Mouse (Mus musculus) neural tube, embryonic 12.5 days (tissue): ENCODE data around the gene Tfdp2. TPM values are rescaled to one million over a fixed set of nuclear protein-coding genes. Genes with fewer than 3 reads are reported as not detected.

Source experiments
- ATAC-seq: fragments of 200-750 bp; cut with Nextera tagmentation; 2 replicates; pipeline ENCODE4 v1.8.0; 2017; ENCODE audit warnings: low read depth, mild to moderate bottlenecking, moderate TSS enrichment, moderate library complexity; ENCODE audit not compliant: low FRiP score
- H3K27ac ChIP-seq: fragments of 300-500 bp; sonication (generic); 2 replicates; pipeline ENCODE4 v1.5.1; 2016
- H3K27me3 ChIP-seq: fragments of 300-500 bp; sonication (generic); replicated peaks from 2 replicates; pipeline ENCODE4 v1.6.1; 2016; ENCODE audit warnings: mild to moderate bottlenecking
- H3K36me3 ChIP-seq: fragments of 300-500 bp; sonication (generic); 2 replicates; pipeline ENCODE4 v1.6.1; 2016; ENCODE audit warnings: mild to moderate bottlenecking
- H3K4me1 ChIP-seq: fragments of 300-500 bp; sonication (generic); 2 replicates; pipeline ENCODE4 v1.6.1; 2016
- H3K4me2 ChIP-seq: fragments of 300-500 bp; sonication (generic); replicated peaks from 2 replicates; pipeline ENCODE4 v1.6.1; 2016; ENCODE audit warnings: mild to moderate bottlenecking
- H3K4me3 ChIP-seq: fragments of 300-500 bp; sonication (generic); 2 replicates; pipeline ENCODE4 v1.5.1; 2016
- H3K9ac ChIP-seq: fragments of 300-500 bp; sonication (generic); 2 replicates; pipeline ENCODE4 v1.6.1; 2016; ENCODE audit warnings: mild to moderate bottlenecking
- H3K9me3 ChIP-seq: fragments of 300-500 bp; sonication (generic); 2 replicates; pipeline ENCODE4 v1.6.1; 2016; ENCODE audit warnings: mild to moderate bottlenecking
- WGBS: fragments of 180-500 bp; shearing (Covaris S2); methylation state at CpG from one replicate; pipeline ENCODE4 v1.1.7; 2016; 5-methylcytosine and 5-hydroxymethylcytosine counted together
- polyA plus RNA-seq: library from polyadenylated mRNA; unstranded; fragments of >200 nt; fragmentation: Nextera tagmentation; extraction: Ambion mirVana; gene quantifications from 2 replicates; pipeline ENCODE4 v1.2.1, GENCODE M21; 2016

Gene Tfdp2
- polyA plus RNA-seq, 1 experiment from 2014 or later, result 57.8 TPM

- H3K36me3 ChIP-seq, result no peaks in the 10 kb centered on the region
- WGBS, result 54% methylated on average over 9 of the region's 9 CpGs
- no peak overlapping the region for H3K4me3 ChIP-seq
- peak overlapping the region; percentile 99; the same call in 1 of the 2 replicates for H3K4me2 ChIP-seq
- no peak overlapping the region for H3K9ac ChIP-seq
- no peaks in the 10 kb centered on the region for H3K9me3 ChIP-seq
- no peak overlapping the region for H3K27ac ChIP-seq
- peaks cover 12% of the 10 kb centered on the region for H3K4me1 ChIP-seq
- H3K27me3 ChIP-seq, result no peaks in the 10 kb centered on the region
- ATAC-seq, result no peak
Measured at GRCm38 (mm10) chr9:96197806-96198205, 1.7 kb downstream of the Tfdp2 start.

GRCm38 (mm10) chr9:96203663-96204062 lies 7.6 kb downstream of the Tfdp2 start:
- no peaks in the 10 kb centered on the region for H3K36me3 ChIP-seq
- no peak for ATAC-seq
- H3K4me1 ChIP-seq, result no peaks in the 10 kb centered on the region
- WGBS, result 90% methylated on average over 3 of the region's 3 CpGs
- H3K4me3 ChIP-seq, result no peak overlapping the region
- H3K27me3 ChIP-seq, result no peaks in the 10 kb centered on the region
- H3K4me2 ChIP-seq, result no peak overlapping the region
- H3K27ac ChIP-seq, result no peak overlapping the region
- no peaks in the 10 kb centered on the region for H3K9me3 ChIP-seq
- H3K9ac ChIP-seq, result no peak overlapping the region

GRCm38 (mm10) chr9:96207428-96207827 lies 11.4 kb downstream of the Tfdp2 start:
- no peaks in the 10 kb centered on the region for H3K27me3 ChIP-seq
- no peak overlapping the region for H3K27ac ChIP-seq
- no peak for ATAC-seq
- no peaks in the 10 kb centered on the region for H3K9me3 ChIP-seq
- H3K36me3 ChIP-seq, result no peaks in the 10 kb centered on the region
- no peak overlapping the region for H3K4me2 ChIP-seq
- no peak overlapping the region for H3K9ac ChIP-seq
- no peaks in the 10 kb centered on the region for H3K4me1 ChIP-seq
- WGBS, result 91% methylated on average over 3 of the region's 3 CpGs
- H3K4me3 ChIP-seq, result no peak overlapping the region

- Histone ChIP-seq H3K4me2 (no peak overlapping the region), H3K36me3 (no peaks in the 10 kb centered on the region), H3K9me3 (no peaks in the 10 kb centered on the region), H3K4me1 (no peaks in the 10 kb centered on the region), H3K27me3 (no peaks in the 10 kb centered on the region), H3K9ac (no peak overlapping the region), H3K27ac (no peak overlapping the region), H3K4me3 (no peak overlapping the region)
- WGBS, result 87% methylated on average over 3 of the region's 3 CpGs
- no peak for ATAC-seq
Measured at GRCm38 (mm10) chr9:96213036-96213645, 17.1 kb downstream of the Tfdp2 start.

DNA sequence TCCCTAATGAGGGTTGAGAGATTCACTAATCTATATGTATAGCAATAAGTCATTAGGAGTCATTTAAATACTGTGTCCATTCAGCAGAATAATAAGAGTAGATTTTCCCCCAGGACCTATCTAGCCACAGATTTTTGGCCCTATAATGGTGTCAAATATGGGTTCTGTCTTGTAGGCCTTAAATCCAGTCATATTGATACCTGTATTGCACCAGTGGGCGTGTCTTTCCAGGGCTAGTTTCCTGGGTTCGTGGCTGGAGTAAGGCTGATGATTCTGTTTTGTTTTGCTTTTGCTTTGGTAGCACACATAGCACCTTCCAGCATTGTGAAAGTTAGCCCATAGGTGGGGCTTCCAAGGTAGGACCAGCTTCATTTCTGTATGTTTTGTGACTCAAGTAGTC lies 18.1 kb downstream of the Tfdp2 start:
- Histone ChIP-seq H3K27ac (no peak overlapping the region), H3K27me3 (no peaks in the 10 kb centered on the region), H3K4me1 (no peaks in the 10 kb centered on the region), H3K4me2 (no peak overlapping the region), H3K4me3 (no peak overlapping the region), H3K9ac (no peak overlapping the region), H3K36me3 (no peaks in the 10 kb centered on the region), H3K9me3 (no peaks in the 10 kb centered on the region)
- ATAC-seq, result no peak
- WGBS, result 95% methylated on average over 2 of the region's 2 CpGs

- H3K9me3 ChIP-seq, result no peaks in the 10 kb centered on the region
- no peaks in the 10 kb centered on the region for H3K4me1 ChIP-seq
- no peaks in the 10 kb centered on the region for H3K27me3 ChIP-seq
- H3K4me2 ChIP-seq, result no peak overlapping the region
- H3K9ac ChIP-seq, result no peak overlapping the region
- WGBS, result 100% methylated on average over 1 of the region's 1 CpGs
- no peak for ATAC-seq
- H3K36me3 ChIP-seq, result no peaks in the 10 kb centered on the region
- H3K27ac ChIP-seq, result no peak overlapping the region
- H3K4me3 ChIP-seq, result no peak overlapping the region
Measured at GRCm38 (mm10) chr9:96217299-96217698, 21.2 kb downstream of the Tfdp2 start.

DNA sequence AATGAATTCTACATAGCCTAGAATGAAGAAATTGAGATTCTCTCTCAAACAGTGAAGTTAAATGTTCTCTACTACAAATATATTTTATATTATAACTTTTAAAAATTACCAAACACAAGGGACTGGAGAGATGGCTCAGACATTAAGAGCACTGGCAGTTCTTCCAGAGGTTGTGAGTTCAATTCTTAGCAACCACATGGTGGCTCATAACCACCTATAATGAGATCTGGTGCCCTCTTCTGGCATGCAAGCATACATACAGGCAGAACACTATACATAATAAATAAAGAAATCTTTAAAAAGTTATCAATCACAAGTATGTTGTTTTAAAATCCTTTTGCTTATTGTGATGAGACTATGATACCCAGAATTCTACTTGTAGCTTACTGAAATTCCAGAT lies 21.7 kb downstream of the Tfdp2 start:
- Histone ChIP-seq H3K27me3 (no peaks in the 10 kb centered on the region), H3K4me2 (no peak overlapping the region), H3K9ac (no peak overlapping the region), H3K36me3 (no peaks in the 10 kb centered on the region), H3K4me1 (no peaks in the 10 kb centered on the region), H3K9me3 (no peaks in the 10 kb centered on the region), H3K27ac (no peak overlapping the region), H3K4me3 (no peak overlapping the region)
- ATAC-seq, result no peak

- no peaks in the 10 kb centered on the region for H3K27me3 ChIP-seq
Measured at GRCm38 (mm10) chr9:96219114-96219669, 23.1 kb downstream of the Tfdp2 start.

GRCm38 (mm10) chr9:96220419-96220818 lies 24.3 kb downstream of the Tfdp2 start:
- Histone ChIP-seq H3K27ac (no peak overlapping the region), H3K4me2 (no peak overlapping the region), H3K9ac (no peak overlapping the region), H3K4me3 (no peak overlapping the region), H3K9me3 (no peaks in the 10 kb centered on the region), H3K4me1 (no peaks in the 10 kb centered on the region), H3K36me3 (no peaks in the 10 kb centered on the region), H3K27me3 (no peaks in the 10 kb centered on the region)
- ATAC-seq, result no peak

More at GRCm38 (mm10) chr9:96219114-96219669, 23.1 kb downstream of the Tfdp2 start:
- Histone ChIP-seq H3K9ac (no peak overlapping the region), H3K4me1 (no peaks in the 10 kb centered on the region), H3K36me3 (no peaks in the 10 kb centered on the region), H3K4me3 (no peak overlapping the region), H3K27ac (no peak overlapping the region), H3K4me2 (no peak overlapping the region), H3K9me3 (no peaks in the 10 kb centered on the region)
- 63% methylated on average over 2 of the region's 2 CpGs for WGBS
- ATAC-seq, result no peak

- no peaks in the 10 kb centered on the region for H3K36me3 ChIP-seq
- H3K27me3 ChIP-seq, result no peaks in the 10 kb centered on the region
- H3K27ac ChIP-seq, result no peak overlapping the region
- 89% methylated on average over 2 of the region's 2 CpGs for WGBS
- no peak overlapping the region for H3K4me2 ChIP-seq
- H3K9ac ChIP-seq, result no peak overlapping the region
- no peaks in the 10 kb centered on the region for H3K4me1 ChIP-seq
- no peak overlapping the region for H3K4me3 ChIP-seq
- H3K9me3 ChIP-seq, result no peaks in the 10 kb centered on the region
- ATAC-seq, result no peak
Measured at GRCm38 (mm10) chr9:96223302-96223701, 27.2 kb downstream of the Tfdp2 start.

GRCm38 (mm10) chr9:96228285-96228684 lies 32.2 kb downstream of the Tfdp2 start:
- no peak overlapping the region for H3K9ac ChIP-seq
- no peak overlapping the region for H3K4me2 ChIP-seq
- H3K36me3 ChIP-seq, result no peaks in the 10 kb centered on the region
- no peak overlapping the region for H3K27ac ChIP-seq
- no peaks in the 10 kb centered on the region for H3K27me3 ChIP-seq
- no peaks in the 10 kb centered on the region for H3K9me3 ChIP-seq
- H3K4me3 ChIP-seq, result no peak overlapping the region
- H3K4me1 ChIP-seq, result no peaks in the 10 kb centered on the region
- no peak for ATAC-seq

- Histone ChIP-seq H3K27ac (no peak overlapping the region), H3K9me3 (no peaks in the 10 kb centered on the region), H3K4me3 (no peak overlapping the region), H3K27me3 (no peaks in the 10 kb centered on the region), H3K4me1 (no peaks in the 10 kb centered on the region), H3K4me2 (no peak overlapping the region), H3K9ac (no peak overlapping the region), H3K36me3 (no peaks in the 10 kb centered on the region)
- ATAC-seq, result no peak
- 55% methylated on average over 2 of the region's 2 CpGs for WGBS
Measured at GRCm38 (mm10) chr9:96230271-96230670, 34.2 kb downstream of the Tfdp2 start.

GRCm38 (mm10) chr9:96235477-96235876 lies 39.4 kb downstream of the Tfdp2 start:
- Histone ChIP-seq H3K4me3 (no peak overlapping the region), H3K27me3 (no peaks in the 10 kb centered on the region), H3K9me3 (no peaks in the 10 kb centered on the region), H3K4me2 (no peak overlapping the region), H3K9ac (no peak overlapping the region), H3K27ac (no peak overlapping the region), H3K4me1 (no peaks in the 10 kb centered on the region), H3K36me3 (no peaks in the 10 kb centered on the region)
- 27% methylated on average over 2 of the region's 2 CpGs for WGBS
- no peak for ATAC-seq
